Mouse (Mus musculus): ENCODE results near the gene Myom3. TPM values are rescaled to one million over a fixed set of nuclear protein-coding genes. Genes with fewer than 3 reads are reported as not detected.

The Myom3 gene
- polyA plus RNA-seq, 1 experiment from 2014 or later: 0.66 TPM

DNA sequence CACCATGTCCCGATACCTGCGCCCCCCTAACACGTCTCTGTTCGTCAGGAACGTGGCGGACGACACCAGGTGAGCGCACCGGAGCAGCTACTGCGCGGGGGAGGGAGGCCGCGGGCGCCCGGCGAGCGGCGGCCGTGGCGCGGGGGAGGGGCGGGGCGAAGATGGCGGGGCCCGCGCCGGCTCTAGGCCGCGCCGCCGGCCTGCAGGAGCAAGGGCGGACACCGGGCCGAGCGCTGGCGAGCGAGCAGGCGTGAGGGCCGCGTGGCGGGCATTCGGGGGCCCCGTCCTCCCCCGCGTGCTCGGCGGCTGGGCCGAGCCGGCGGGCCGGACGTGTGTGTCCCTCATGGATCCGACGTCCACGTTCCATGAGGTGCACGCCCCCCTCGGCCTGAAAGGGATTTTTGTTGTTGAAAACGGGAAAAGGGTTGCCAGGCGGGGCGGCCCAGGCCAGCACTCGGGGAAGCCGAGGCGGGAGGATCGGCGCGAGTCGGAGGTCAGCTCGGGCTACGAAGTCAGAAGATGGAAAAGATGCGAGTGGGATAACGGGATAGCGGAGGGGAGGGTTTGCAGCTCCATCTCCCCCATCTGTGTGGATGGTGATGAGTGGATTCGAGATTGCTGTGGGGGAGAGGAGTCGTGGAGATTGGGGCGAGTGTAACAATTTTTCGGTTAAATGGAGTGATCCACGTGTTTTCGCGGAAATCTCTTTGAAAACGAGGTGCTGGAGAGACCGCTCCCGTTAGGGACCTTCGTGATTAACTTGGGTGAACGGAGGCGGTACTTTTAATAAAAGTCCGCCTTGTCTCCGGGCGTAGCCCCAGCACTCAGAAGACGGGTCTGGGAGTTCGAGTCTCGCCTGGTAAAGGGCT lies 96.9 kb downstream of the Myom3 start:
- peak overlapping the region; percentile 98 for H3K27ac ChIP-seq (ENCODE audit: low read depth, low read length)
- WGBS: under 1% methylated on average over 91 of the region's 91 CpGs
- H3K4me2 ChIP-seq (replicated peaks; ENCODE audit: low read depth): peak overlapping the region; percentile 74
- TF ChIP-seq CTCF (IDR thresholded peaks at IDR 0.05; ENCODE audit: low read depth): no peak
- no peaks in the 10 kb centered on the region for H3K9me3 ChIP-seq (ENCODE audit: control insufficient read depth)
- ATAC-seq: peak; percentile 76
- H3K27me3 ChIP-seq (replicated peaks; ENCODE audit: control insufficient read depth, insufficient read depth, low read length): no peaks in the 10 kb centered on the region
- peaks cover 4% of the 10 kb centered on the region; the same call in 1 of the 2 replicates for H3K36me3 ChIP-seq (ENCODE audit: control insufficient read depth, insufficient read depth)
- peak overlapping the region; percentile 94 for H3K4me3 ChIP-seq (ENCODE audit: low read depth, low read length)
- peaks cover 4% of the 10 kb centered on the region; the same call in 1 of the 2 replicates for H3K4me1 ChIP-seq (replicated peaks; ENCODE audit: control insufficient read depth, insufficient read depth, low read length)
- H3K9ac ChIP-seq (ENCODE audit: low read depth, low read length): peak overlapping the region; percentile 87

DNA sequence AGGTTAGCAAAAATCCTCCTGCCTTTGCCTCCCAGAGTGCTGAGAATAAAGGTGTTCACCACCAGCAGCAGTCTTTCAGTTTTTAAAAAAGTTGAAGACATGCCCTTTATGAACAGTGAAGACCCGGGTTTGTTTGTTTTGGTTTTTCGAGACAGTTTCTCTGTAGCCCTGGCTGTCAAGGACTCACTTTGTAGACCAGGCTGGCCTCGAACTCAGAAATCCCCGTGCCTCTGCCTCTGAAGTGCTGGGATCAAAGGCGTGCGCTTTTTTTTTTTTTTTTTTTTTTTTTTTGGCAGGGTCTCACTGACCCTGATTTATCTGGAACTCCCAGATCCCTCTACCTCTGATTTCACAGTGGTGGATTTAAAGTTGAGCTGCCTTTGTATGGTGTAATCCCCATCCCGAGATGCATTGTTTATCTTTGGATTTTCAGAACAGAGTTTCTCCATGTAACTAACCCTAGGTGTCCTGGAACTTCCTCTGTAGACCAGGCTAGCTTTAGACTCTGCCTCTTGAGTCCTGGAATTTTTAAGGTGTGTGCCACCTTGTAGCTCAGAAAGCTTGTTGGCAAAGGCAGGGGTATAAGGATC lies 98.2 kb downstream of the Myom3 start:
- no peak for TF ChIP-seq CTCF (IDR thresholded peaks at IDR 0.05; ENCODE audit: low read depth)
- Histone ChIP-seq H3K36me3 (ENCODE audit: control insufficient read depth, insufficient read depth) (peaks cover 4% of the 10 kb centered on the region; the same call in 1 of the 2 replicates), H3K4me1 (replicated peaks; ENCODE audit: control insufficient read depth, insufficient read depth, low read length) (peaks cover 4% of the 10 kb centered on the region; the same call in 1 of the 2 replicates), H3K27me3 (replicated peaks; ENCODE audit: control insufficient read depth, insufficient read depth, low read length) (no peaks in the 10 kb centered on the region), H3K4me2 (replicated peaks; ENCODE audit: low read depth) (peak overlapping the region; percentile 74), H3K9ac (ENCODE audit: low read depth, low read length) (0 out of 2 replicates have a peak overlapping the region, but pooled peaks have one; percentile 2), H3K27ac (ENCODE audit: low read depth, low read length) (no peak overlapping the region), H3K4me3 (ENCODE audit: low read depth, low read length) (peak overlapping the region; percentile 94), H3K9me3 (ENCODE audit: control insufficient read depth) (no peaks in the 10 kb centered on the region)
- no peak for ATAC-seq
- WGBS: 4% methylated on average over 7 of the region's 7 CpGs

Other genes with a start within 250 kb of the Myom3 start
- gene Grhl3, start 186.1 kb upstream of the Myom3 start, polyA plus RNA-seq (2015; fragmentation: Nextera tagmentation; extraction: Ambion mirVana): 0.39 and 0.51 TPM in 2 replicates
- 5.5 and 5.9 TPM in 2 replicates for gene Ifnlr1, start 73.4 kb upstream of the Myom3 start, polyA plus RNA-seq (2015; fragmentation: Nextera tagmentation; extraction: Ambion mirVana)
- 7.7 and 7.8 TPM in 2 replicates for gene Il22ra1, start 31.5 kb upstream of the Myom3 start, polyA plus RNA-seq (2015; fragmentation: Nextera tagmentation; extraction: Ambion mirVana)
- gene Srsf10, start 96.0 kb downstream of the Myom3 start, polyA plus RNA-seq (2015; fragmentation: Nextera tagmentation; extraction: Ambion mirVana): 84.2 and 89.2 TPM in 2 replicates
- 103 and 114 TPM in 2 replicates for gene Pnrc2, start 114.1 kb downstream of the Myom3 start, polyA plus RNA-seq (2015; fragmentation: Nextera tagmentation; extraction: Ambion mirVana)
- gene Cnr2, start 135.7 kb downstream of the Myom3 start, polyA plus RNA-seq (2015; fragmentation: Nextera tagmentation; extraction: Ambion mirVana): 0.14 and 0.24 TPM in 2 replicates
- gene Fuca1, start 161.0 kb downstream of the Myom3 start, polyA plus RNA-seq (2015; fragmentation: Nextera tagmentation; extraction: Ambion mirVana): 717 and 739 TPM in 2 replicates
- 232 and 235 TPM in 2 replicates for gene Hmgcl, start 186.7 kb downstream of the Myom3 start, polyA plus RNA-seq (2015; fragmentation: Nextera tagmentation; extraction: Ambion mirVana)
- gene Gale, start 204.0 kb downstream of the Myom3 start, polyA plus RNA-seq (2015; fragmentation: Nextera tagmentation; extraction: Ambion mirVana): 99.5 and 131 TPM in 2 replicates
- 90.3 and 94.9 TPM in 2 replicates for gene Lypla2, start 212.9 kb downstream of the Myom3 start, polyA plus RNA-seq (2015; fragmentation: Nextera tagmentation; extraction: Ambion mirVana)
- 56.7 and 57.7 TPM in 2 replicates for gene Pithd1, start 227.5 kb downstream of the Myom3 start, polyA plus RNA-seq (2015; fragmentation: Nextera tagmentation; extraction: Ambion mirVana)

Measured in intestine, postnatal 0 days (tissue).